ENCODE assay signal across 8 mouse cellular contexts in genomic region chr19:44267499-44268002, GRCm38 (mm10). TPM values are rescaled to one million over a fixed set of nuclear protein-coding genes. Genes with fewer than 3 reads are reported as not detected.
DNase-seq lines count a peak whose midpoint lies in the region; ATAC-seq and TF ChIP-seq lines count a peak whose summit lies in the region.

No protein-coding gene starts in this region.

- peak overlapping the region; percentile 75; the same call in 1 of the 2 replicates for H3K27ac ChIP-seq in kidney, adult 2 months (ENCODE audit: insufficient read depth, low read depth, low read length)
- H3K27ac ChIP-seq in hindbrain, embryonic 11.5 days (ENCODE audit: low read depth, low read length): peak overlapping the region; percentile 92
- H3K27ac ChIP-seq in midbrain, embryonic 12.5 days (replicated peaks): peak overlapping the region; percentile 93

- no peak for TF ChIP-seq CTCF in kidney, adult 2 months (conservative IDR thresholded peaks at IDR 0.05; ENCODE audit: insufficient read depth, insufficient read length, low read depth, low read length)

- H3K9ac ChIP-seq in hindbrain, embryonic 11.5 days (ENCODE audit: low read depth, low read length): peak overlapping the region; percentile 67
- peak overlapping the region; percentile 70 for H3K9ac ChIP-seq in midbrain, embryonic 12.5 days (replicated peaks)

- no peaks in the 10 kb centered on the region for H3K4me1 ChIP-seq in kidney, adult 2 months (ENCODE audit: control insufficient read depth, insufficient read depth, low read length)
- no peaks in the 10 kb centered on the region for H3K4me1 ChIP-seq in hindbrain, embryonic 11.5 days (replicated peaks; ENCODE audit: control insufficient read depth, insufficient read depth, low read length)
- H3K4me1 ChIP-seq in midbrain, embryonic 12.5 days: peaks cover 22% of the 10 kb centered on the region

- DNase-seq in kidney, adult 2 months: no peak
- no peak for DNase-seq in kidney, postnatal 4 days
- peak; percentile 31 for DNase-seq in Muller cell, postnatal 12 days (ENCODE audit: inconsistent ontology term)
- DNase-seq in hindbrain, embryonic 11.5 days (ENCODE audit: low spot score): no peak
- DNase-seq in urinary bladder, postnatal 36 days (ENCODE audit: low spot score in 2 of 2): no peak
- DNase-seq in right cerebral cortex, postnatal 25 days: no peak
- no peak for DNase-seq in layer of hippocampus, postnatal 25 days (ENCODE audit: extremely low spot score in 1 of 2, low spot score in 1 of 2)

- no peaks in the 10 kb centered on the region for H3K27me3 ChIP-seq in kidney, adult 2 months (replicated peaks; ENCODE audit: control insufficient read depth, insufficient read depth, low read length)
- H3K27me3 ChIP-seq in hindbrain, embryonic 11.5 days (ENCODE audit: control insufficient read depth, insufficient read depth, low read length): no peaks in the 10 kb centered on the region
- H3K27me3 ChIP-seq in midbrain, embryonic 12.5 days: peaks cover 5% of the 10 kb centered on the region; the same call in 1 of the 2 replicates

- TF ChIP-seq POLR2A in kidney, adult 2 months (IDR thresholded peaks at IDR 0.05; ENCODE audit: low read depth, low read length): no peak

- ATAC-seq in hindbrain, embryonic 11.5 days (ENCODE audit: low FRiP score): no peak
- ATAC-seq in midbrain, embryonic 12.5 days (ENCODE audit: low FRiP score, low read depth): 0 out of 2 replicates have a peak, but pooled peaks have one; percentile 10

- H3K4me3 ChIP-seq in kidney, adult 2 months (ENCODE audit: insufficient read depth, low read depth, low read length): peak overlapping the region; percentile 74
- H3K4me3 ChIP-seq in hindbrain, embryonic 11.5 days (ENCODE audit: low read depth, low read length): peak overlapping the region; percentile 47
- peak overlapping the region; percentile 58 for H3K4me3 ChIP-seq in midbrain, embryonic 12.5 days

- H3K4me2 ChIP-seq in hindbrain, embryonic 11.5 days (replicated peaks; ENCODE audit: low read depth, low read length): peak overlapping the region; percentile 70
- peak overlapping the region; percentile 87 for H3K4me2 ChIP-seq in midbrain, embryonic 12.5 days (replicated peaks)

- H3K36me3 ChIP-seq in kidney, adult 2 months (ENCODE audit: control insufficient read depth, insufficient read depth, low read length): no peaks in the 10 kb centered on the region
- H3K36me3 ChIP-seq in hindbrain, embryonic 11.5 days (ENCODE audit: control insufficient read depth, insufficient read depth, low read length): no peaks in the 10 kb centered on the region
- H3K36me3 ChIP-seq in midbrain, embryonic 12.5 days: no peaks in the 10 kb centered on the region

- H3K9me3 ChIP-seq in hindbrain, embryonic 11.5 days (ENCODE audit: control insufficient read depth, low read length): no peaks in the 10 kb centered on the region
- H3K9me3 ChIP-seq in midbrain, embryonic 12.5 days: no peaks in the 10 kb centered on the region

- WGBS in kidney, adult 2 months: 19% methylated on average over 18 of the region's 18 CpGs
- WGBS in hindbrain, embryonic 11.5 days: 10% methylated on average over 18 of the region's 18 CpGs
- 9% methylated on average over 17 of the region's 18 CpGs for WGBS in midbrain, embryonic 12.5 days

RNA-seq across cellular contexts. Expression of gene Scd2, which starts 25.9 kb away (rescaled TPM):
- polyA plus RNA-seq in kidney, adult 2 months (2012; rRNA removed): 61.3 and 63.9 TPM in 2 replicates
- polyA plus RNA-seq in hindbrain, embryonic 11.5 days (2014; fragmentation: Nextera tagmentation; extraction: Ambion mirVana): 314 and 349 TPM in 2 replicates
- polyA plus RNA-seq in midbrain, embryonic 12.5 days (2016; fragmentation: Nextera tagmentation; extraction: Ambion mirVana): 419 and 424 TPM in 2 replicates
- total RNA-seq in layer of hippocampus, postnatal 25 days (2021): 100 to 1,000 TPM; 642 to 712 TPM
